Mouse (Mus musculus) brain, embryonic 14.5 days (tissue): ENCODE results near the gene Xpot.

Source experiments
- CTCF ChIP-seq: fragments of 200-500 bp; IDR thresholded peaks from 2 replicates; pipeline ENCODE4 v1.5.1; 2012; ENCODE audit warnings: inconsistent platforms, mild to moderate bottlenecking, moderate library complexity, borderline replicate concordance; ENCODE audit not compliant: insufficient read depth, insufficient read length; ENCODE audit errors: extremely low read depth
- POLR2A ChIP-seq: fragments of 200-500 bp; IDR thresholded peaks from 2 replicates; pipeline ENCODE4 v1.6.1; 2012; ENCODE audit warnings: mild to moderate bottlenecking, inconsistent platforms, borderline replicate concordance; ENCODE audit not compliant: poor library complexity, insufficient read depth, insufficient read length, severe bottlenecking; ENCODE audit errors: extremely low read depth

DNA sequence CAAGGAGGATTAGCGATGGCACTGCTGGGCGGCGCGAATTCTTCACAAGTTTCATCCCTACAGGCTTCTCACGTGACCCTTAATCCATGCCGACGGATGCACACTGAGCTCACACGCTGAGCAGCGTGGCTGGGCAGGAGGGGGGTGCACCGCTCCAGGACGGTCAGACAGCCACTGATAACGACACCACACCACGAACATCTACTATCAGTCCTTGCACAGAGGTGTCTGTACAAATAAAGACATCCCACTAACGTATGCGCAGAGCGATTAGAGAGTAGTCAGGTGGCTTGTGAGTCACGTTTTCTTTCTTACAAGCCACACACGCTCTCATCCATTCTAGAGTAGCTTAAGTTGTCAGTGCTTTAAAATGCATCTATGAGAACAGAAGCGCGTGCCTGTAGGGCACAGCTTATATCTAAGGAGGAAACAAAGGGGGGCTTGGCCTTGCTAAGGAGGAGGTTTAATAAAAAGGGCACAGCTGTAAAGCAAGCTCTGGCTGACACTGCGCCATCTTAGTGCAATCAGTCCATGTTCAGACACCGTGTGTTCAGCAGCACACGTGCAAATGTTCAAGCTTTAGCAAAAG is 57.0 kb downstream of the Xpot start:
- no peak for TF ChIP-seq POLR2A
- TF ChIP-seq CTCF, result no peak
